Mouse (Mus musculus) layer of hippocampus, adult 11-12 months (tissue): Measurements from ENCODE around the gene Gm5155.
"Not testable (repeated sequence)": the region's sequence is repeated elsewhere in the genome, so short reads cannot be mapped to it uniquely, and the experiment has no call there.

ENCODE experiments used
- DNase-seq: peaks from one replicate; pipeline ENCODE4 v3.0.0; 2022; ENCODE audit warnings: low spot score

Gm5155 gene

DNA sequence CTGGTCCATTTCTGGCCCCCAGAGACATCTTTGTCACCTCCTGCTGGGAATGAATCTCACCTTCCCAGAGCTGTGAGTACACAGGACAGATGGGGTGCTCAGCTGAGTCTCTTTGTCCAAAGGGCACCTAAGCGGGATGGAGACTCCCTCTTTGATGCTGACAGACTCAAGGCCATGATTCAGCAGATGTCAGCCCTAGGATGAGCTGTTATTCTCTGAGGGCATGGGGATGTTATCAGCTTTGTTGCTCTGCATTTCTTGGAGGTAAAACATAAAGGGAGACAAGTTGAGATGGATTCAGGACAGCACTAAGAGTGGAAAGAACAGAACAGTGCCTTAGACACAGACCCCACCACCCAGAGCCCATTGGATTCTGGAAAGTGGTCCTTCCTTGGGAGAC is at the start of gene Gm5155:
Gene Gm5155, plus strand, starts transcription at position 301 of the 400 bp plus-strand sequence.
- no peak for DNase-seq

DNA sequence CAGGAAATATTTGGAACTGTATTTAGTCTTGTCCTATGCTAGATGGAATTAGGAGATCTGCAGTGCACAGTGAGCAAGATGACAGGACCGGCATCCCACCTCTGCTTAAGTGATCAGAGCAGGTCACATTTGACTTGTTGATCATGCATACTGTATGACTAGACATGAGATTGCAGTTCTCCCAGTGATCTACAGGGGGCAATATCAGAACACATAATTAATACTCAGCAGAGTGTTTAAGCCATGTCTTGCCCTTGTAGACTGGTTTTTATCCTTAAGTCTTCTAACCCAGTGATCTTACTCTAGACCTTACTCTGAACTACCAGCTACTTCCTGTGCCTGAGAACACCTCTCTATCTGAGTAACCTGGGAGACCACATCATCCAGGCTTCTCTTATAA is 791 bp upstream of the Gm5155 start:
- DNase-seq, result no peak

DNA sequence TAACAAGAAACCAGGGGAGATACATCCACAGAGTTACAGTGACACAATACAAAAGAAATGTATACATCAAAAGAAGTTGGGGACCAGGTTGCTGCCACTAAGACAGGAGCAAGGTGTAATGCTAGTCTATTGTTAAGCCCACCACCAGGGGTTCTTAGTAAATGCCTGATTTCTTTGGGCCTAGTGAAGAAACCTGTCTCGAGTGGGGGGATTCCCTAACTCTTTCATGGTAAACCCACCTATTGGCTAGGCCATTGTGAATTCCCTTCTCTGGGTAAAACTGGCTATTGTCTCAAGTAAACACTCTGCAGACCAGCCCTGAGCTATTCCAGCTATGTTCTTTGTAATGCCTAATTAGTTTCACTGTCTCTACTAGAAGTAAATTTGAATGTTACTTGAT is 23.8 kb downstream of the Gm5155 start:
- DNase-seq, result not testable (repeated sequence)

DNA sequence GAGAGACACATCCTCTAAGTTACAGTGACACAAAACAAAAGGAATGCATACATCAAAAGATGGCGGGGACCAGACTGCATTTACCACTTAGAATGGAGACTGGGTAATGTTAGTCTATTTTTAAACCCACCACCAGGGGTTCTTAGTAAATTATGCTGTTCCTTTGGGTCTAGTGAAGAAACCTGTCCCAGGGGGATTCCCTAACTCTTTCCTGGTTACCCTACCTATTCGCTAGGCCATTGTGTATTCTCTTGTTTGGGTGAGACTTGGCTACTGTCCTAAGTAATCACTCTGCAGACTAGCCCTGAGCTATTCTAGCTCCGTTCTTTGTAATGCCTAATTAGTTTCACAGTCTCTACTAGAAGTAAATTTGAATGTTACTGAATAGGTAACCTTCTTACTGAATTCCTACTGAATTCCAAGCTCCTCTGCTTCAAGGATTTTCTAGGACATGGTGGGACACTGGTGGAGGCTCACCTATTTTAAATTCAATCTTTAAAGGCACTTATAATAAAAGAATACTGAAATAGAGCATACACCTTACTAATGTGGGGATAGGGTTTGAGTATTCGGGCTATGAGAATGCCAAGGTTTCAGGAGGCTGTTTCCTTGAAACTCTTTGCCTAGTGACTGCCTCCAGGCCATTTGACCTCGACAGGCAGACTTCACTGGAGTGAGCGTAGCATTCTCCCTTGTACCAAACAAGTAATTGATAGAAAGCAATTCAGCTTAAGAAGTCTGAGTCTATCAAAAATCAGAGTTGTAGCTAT is 31.8 kb downstream of the Gm5155 start:
- DNase-seq, result no peak
